Mouse (Mus musculus) bone marrow, adult 2 months (tissue): ENCODE results near the gene Cog6. TPM values are rescaled to one million over a fixed set of nuclear protein-coding genes. Genes with fewer than 3 reads are reported as not detected.
"Not testable (repeated sequence)": the region's sequence is repeated elsewhere in the genome, so short reads cannot be mapped to it uniquely, and the experiment has no call there.

ENCODE experiments used
- H3K27ac ChIP-seq: fragments of 200-500 bp; 2 replicates; pipeline ENCODE4 v1.5.1; 2012; ENCODE audit warnings: low read depth, mild to moderate bottlenecking, control low read depth, inconsistent platforms, low read length; ENCODE audit not compliant: control insufficient read depth, poor library complexity, insufficient read depth
- H3K4me1 ChIP-seq: fragments of 200-500 bp; 2 replicates; pipeline ENCODE4 v1.6.1; 2011; ENCODE audit warnings: low read length; ENCODE audit not compliant: control insufficient read depth, insufficient read depth
- H3K4me3 ChIP-seq: fragments of 200-500 bp; replicated peaks from 2 replicates; pipeline ENCODE3; 2011; ENCODE audit warnings: mild to moderate bottlenecking, low read depth, low read length, control low read depth; ENCODE audit not compliant: control insufficient read depth
- CTCF ChIP-seq: fragments of 200-500 bp; IDR thresholded peaks from 2 replicates; pipeline ENCODE4 v1.5.1; 2011; ENCODE audit warnings: low read length, control low read depth; ENCODE audit not compliant: control insufficient read depth, insufficient read depth
- POLR2A ChIP-seq: fragments of 200-500 bp; IDR thresholded peaks from 2 replicates; pipeline ENCODE4 v1.6.1; 2011; ENCODE audit warnings: low read depth, mild to moderate bottlenecking, control low read depth, low read length, borderline replicate concordance; ENCODE audit not compliant: control insufficient read depth
- WGBS: fragments of 180-500 bp; shearing (Covaris S2); methylation state at CpG from one replicate; pipeline ENCODE4 v1.1.7; 2018; 5-methylcytosine and 5-hydroxymethylcytosine counted together
- polyA plus RNA-seq: library from polyadenylated mRNA; stranded (reverse); fragments of >200 nt; gene quantifications from 2 replicates; pipeline ENCODE4 v1.2.4, GENCODE M21; 2011; ENCODE audit warnings: low replicate concordance; ENCODE audit not compliant: missing spikeins, insufficient read depth, insufficient read length

The Cog6 gene
- polyA plus RNA-seq, 1 experiment = 5.9 TPM

DNA sequence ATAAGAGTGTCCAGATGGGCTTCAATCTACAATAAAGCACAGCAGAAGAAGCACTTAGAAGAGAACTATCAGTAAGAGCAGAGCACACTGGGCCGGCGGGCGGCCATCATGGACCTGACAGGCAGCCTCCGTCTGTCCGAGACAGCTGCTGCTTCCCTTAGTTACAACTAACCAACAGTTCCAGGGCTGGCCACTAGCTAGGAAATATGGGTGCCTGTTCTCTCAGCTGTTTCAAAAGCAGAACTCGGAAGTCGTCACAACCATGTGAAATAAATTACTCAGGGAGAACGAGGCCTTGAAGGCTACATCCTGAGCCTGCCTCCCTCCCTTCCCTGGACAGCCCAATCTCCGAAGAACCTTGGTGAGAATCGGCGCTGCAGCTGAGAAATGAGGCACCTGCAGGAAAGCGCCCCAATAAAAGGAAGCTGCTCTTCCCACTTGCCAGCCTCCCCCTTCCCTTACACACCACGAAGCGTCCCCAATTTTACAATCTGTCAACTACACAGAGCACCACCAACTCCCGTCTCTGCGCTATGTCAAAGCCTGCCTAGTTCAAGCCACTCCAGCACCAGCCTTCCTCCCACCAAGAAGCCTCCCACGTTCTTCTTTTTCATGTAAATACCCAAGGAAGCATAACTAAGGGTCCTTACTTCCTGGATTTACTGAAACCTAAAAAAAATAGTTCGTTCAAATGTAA, 26.8 kb downstream of the Cog6 start:
- 21% methylated on average over 18 of the region's 18 CpGs for WGBS
- H3K4me1 ChIP-seq = peaks cover 2% of the 10 kb centered on the region; the same call in 1 of the 2 replicates
- no peak overlapping the region for H3K27ac ChIP-seq
- no peak overlapping the region for H3K4me3 ChIP-seq
- TF ChIP-seq CTCF (no peak), POLR2A (no peak)

DNA sequence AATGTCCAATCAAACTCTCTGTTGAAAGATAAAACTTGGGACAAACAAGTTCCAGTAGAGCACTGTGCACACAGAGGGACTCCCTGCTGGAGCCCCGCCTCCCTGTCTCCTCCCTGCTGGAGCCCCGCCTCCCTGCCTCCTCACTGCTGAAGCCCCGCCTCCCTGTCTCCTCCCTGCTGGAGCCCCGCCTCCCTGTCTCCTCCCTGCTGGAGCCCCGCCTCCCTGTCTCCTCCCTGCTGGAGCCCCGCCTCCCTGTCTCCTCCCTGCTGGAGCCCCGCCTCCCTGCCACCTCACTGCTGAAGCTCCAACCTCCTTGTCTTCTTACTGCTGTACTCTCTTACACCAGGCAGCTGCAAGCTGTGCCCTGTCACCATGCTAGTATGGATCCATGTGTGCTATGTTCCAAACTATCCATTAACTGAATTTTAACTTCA, 31.5 kb downstream of the Cog6 start:
- 62% methylated on average over 4 of the region's 7 CpGs for WGBS
- not testable (repeated sequence) for H3K27ac ChIP-seq, H3K4me1 ChIP-seq, H3K4me3 ChIP-seq

DNA sequence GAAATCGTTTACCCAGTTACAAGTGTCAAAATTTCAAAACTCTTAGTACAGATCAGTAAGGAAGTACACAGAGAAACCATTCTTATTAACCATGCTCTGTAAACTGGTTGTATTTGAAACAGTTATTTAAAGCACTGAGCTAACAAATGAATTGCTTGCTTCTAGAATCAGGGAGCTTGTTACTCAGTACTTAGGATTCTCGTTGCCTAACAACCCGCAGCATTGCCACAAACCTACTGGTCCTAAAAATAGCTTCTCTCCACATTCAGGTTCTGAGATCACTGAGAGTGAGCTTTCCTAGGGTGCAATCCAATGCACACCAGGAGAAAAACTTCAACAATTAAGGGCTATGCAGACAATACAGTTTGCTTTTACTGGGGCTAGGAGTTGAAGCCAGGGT, 33.3 kb downstream of the Cog6 start:
- Histone ChIP-seq H3K4me1 (no peaks in the 10 kb centered on the region; the same call in 1 of the 2 replicates), H3K27ac (no peak overlapping the region), H3K4me3 (no peak overlapping the region)
- TF ChIP-seq CTCF (no peak), POLR2A (no peak)
- WGBS = 55% methylated on average over 3 of the region's 3 CpGs

DNA sequence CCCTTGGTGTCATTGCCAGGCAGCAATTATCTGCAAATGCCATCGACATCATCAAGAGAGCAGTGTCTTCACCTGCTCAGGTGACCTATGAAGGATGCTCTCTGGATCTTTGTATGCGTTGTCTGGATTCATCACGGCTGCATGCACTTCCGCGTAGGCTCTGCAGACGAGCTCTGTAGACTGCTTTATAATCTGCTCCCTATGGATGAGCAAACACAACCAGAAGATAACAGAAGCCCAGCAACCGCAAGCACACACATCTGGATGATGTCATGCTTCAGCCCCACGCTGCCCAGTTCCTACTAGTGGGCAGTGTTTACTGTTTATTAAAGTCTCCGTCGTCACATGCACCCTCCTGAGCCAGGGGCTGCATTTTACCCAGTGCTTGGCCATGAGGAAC, 34.0 kb downstream of the Cog6 start:
- H3K4me1 ChIP-seq = no peaks in the 10 kb centered on the region; the same call in 1 of the 2 replicates

DNA sequence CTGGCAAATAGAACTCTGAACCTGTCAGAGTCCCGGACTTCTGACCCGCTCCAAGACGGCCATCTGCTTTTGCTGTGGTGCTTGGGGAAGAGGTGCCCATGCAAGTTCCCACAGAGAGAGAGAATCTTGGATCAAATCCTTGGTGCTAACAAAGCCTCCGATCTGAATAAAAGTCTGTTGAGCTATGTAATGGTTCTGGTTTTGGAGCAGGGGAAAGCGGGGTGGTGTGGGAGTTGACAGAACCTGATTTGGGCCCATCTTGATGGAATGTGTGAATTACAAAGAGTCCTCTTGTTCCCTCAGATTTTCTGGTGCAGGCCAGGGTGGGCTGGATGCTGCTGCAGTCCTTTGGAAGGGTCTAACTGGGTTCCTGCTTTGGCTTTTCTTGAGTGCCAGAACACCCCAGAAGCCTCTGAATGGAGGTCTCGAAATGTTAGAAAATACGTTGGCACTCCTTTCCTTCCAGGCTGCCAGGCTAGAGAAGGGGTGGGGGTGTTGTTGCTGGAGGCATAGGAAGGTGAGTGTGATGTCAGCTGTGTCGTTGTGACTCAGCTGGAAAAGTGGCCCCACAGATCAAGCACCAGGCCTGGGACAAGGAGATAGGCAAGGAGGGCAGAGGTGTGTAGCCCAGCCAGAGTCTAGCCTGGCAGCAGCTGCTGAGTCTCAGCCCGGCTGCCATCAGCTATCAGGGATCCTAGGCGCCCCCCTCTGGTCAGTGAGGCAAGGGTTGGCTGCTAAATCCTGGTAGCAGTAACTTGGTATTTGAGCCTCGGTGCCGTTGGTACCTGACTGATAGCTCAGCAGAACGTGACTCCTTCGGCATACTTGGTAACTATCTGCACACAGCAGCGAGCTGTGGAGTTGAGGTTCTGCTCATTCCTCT, 42.1 kb downstream of the Cog6 start:
- peaks cover 2% of the 10 kb centered on the region; the same call in 1 of the 2 replicates for H3K4me1 ChIP-seq
- no peak overlapping the region for H3K27ac ChIP-seq
- WGBS = 39% methylated on average over 15 of the region's 15 CpGs
- TF ChIP-seq POLR2A (no peak), CTCF (peak; percentile 65)
- H3K4me3 ChIP-seq = no peak overlapping the region

More for the DNA sequence above, 34.0 kb downstream of the Cog6 start:
- H3K27ac ChIP-seq = no peak overlapping the region
- no peak overlapping the region for H3K4me3 ChIP-seq
- no peak for TF ChIP-seq POLR2A
- TF ChIP-seq CTCF = no peak
- 88% methylated on average over 10 of the region's 10 CpGs for WGBS

DNA sequence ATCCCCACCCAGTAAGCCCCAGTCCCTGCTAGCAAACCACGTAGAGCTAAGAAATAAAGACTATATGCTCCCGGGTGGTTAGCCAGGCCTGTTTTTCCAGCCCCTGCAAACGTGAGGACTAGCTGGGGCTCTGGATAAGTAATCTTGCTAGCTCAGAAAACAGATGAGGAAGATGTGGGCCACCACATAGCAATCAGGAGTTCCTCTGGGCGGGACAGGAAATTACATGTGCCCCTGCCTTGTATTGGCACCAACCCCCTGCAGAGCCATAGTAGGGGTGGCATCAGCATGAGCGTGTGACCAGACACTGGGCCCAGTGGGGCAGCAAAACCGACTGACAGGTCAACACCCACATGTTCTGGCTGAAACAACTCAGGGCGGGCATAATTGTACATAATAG, 44.1 kb downstream of the Cog6 start:
- Histone ChIP-seq H3K4me1 (peaks cover 2% of the 10 kb centered on the region; the same call in 1 of the 2 replicates), H3K4me3 (no peak overlapping the region), H3K27ac (no peak overlapping the region)
- 18% methylated on average over 7 of the region's 7 CpGs for WGBS
- no peak for TF ChIP-seq POLR2A
- no peak for TF ChIP-seq CTCF

DNA sequence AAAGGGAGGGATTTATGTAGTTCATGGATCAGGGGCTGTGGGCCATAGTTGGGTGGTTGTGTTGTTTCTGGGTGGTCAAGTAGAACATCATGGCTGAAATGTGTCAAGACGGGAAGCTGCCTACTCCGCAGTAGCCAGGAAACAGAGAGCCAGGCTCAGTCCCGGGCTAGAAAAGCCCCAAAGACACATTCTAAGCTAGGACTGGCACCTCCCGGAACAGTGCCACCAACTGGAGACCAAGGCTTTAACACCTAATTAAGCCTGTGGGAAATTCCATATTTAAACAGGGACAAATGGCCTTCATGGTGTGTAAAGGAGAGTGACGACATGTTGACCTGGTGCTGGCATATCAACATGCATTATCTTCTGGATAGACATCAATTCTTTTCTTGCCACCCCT, 50.0 kb downstream of the Cog6 start:
- 70% methylated on average over 5 of the region's 5 CpGs for WGBS
- no peak overlapping the region for H3K27ac ChIP-seq
- no peaks in the 10 kb centered on the region for H3K4me1 ChIP-seq
- no peak overlapping the region for H3K4me3 ChIP-seq
- TF ChIP-seq CTCF (no peak), POLR2A (no peak)

DNA sequence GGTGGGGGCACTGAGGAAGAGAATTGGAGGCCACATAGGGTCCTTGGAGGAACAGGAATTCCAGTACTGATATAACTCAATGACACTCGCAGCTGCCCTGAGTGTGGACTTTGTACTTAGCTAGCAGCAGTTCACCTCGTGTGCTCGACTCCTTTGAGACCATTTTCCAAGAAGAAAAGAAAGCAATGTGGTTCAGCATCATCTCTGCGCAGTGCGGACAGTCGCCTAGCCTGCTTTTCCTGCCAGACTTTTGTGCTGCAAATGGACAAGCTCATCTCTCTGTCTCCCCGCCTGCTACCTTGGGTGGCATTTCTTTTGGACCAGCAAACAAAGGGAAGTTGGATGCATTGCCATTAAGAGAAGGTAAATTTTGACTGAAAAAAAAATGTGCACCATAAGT, 52.8 kb downstream of the Cog6 start:
- 75% methylated on average over 7 of the region's 7 CpGs for whole genome bisulfite sequencing
- H3K27ac ChIP-seq = no peak overlapping the region
- H3K4me3 ChIP-seq = no peak overlapping the region
- TF ChIP-seq POLR2A (no peak), CTCF (no peak)
- H3K4me1 ChIP-seq = no peaks in the 10 kb centered on the region; the same call in 1 of the 2 replicates
